Mouse (Mus musculus) embryonic facial prominence, embryonic 14.5 days (tissue): ENCODE measurements around the gene Nrf1. TPM values are rescaled to one million over a fixed set of nuclear protein-coding genes. Genes with fewer than 3 reads are reported as not detected.

Source experiments
- ATAC-seq: fragments of 200-750 bp; cut with Nextera tagmentation; 2 replicates; pipeline ENCODE4 v1.8.0; 2017; ENCODE audit warnings: low read depth, moderate number of reproducible peaks, moderate TSS enrichment
- DNase-seq: peaks from one replicate; pipeline ENCODE4 v3.0.0-alpha.2; 2015; ENCODE audit warnings: low spot score
- H3K27ac ChIP-seq: fragments of 300-500 bp; sonication (generic); replicated peaks from 2 replicates; pipeline ENCODE4 v1.5.1; 2014; ENCODE audit warnings: low read depth, mild to moderate bottlenecking, low read length, moderate library complexity
- H3K27me3 ChIP-seq: fragments of 300-500 bp; sonication (generic); replicated peaks from 2 replicates; pipeline ENCODE4 v1.6.1; 2014; ENCODE audit warnings: low read length; ENCODE audit not compliant: control insufficient read depth, insufficient read depth
- H3K36me3 ChIP-seq: fragments of 300-500 bp; sonication (generic); 2 replicates; pipeline ENCODE4 v1.6.1; 2014; ENCODE audit warnings: low read length, mixed read lengths; ENCODE audit not compliant: control insufficient read depth, insufficient read depth
- H3K4me1 ChIP-seq: fragments of 300-500 bp; sonication (generic); 2 replicates; pipeline ENCODE4 v1.6.1; 2014; ENCODE audit warnings: antibody characterized with exemption, low read length; ENCODE audit not compliant: control insufficient read depth, insufficient read depth
- H3K4me2 ChIP-seq: fragments of 300-500 bp; sonication (generic); 2 replicates; pipeline ENCODE4 v1.6.1; 2014; ENCODE audit warnings: low read depth, mild to moderate bottlenecking, low read length, moderate library complexity, mixed read lengths
- H3K4me3 ChIP-seq: fragments of 300-500 bp; sonication (generic); 2 replicates; pipeline ENCODE4 v1.5.1; 2014; ENCODE audit warnings: low read depth, mild to moderate bottlenecking, low read length
- H3K9ac ChIP-seq: fragments of 300-500 bp; sonication (generic); 2 replicates; pipeline ENCODE4 v1.6.1; 2014; ENCODE audit warnings: low read depth, mild to moderate bottlenecking, low read length, moderate library complexity, mixed read lengths
- H3K9me3 ChIP-seq: fragments of 300-500 bp; sonication (generic); 2 replicates; pipeline ENCODE4 v1.6.1; 2016; ENCODE audit warnings: low read length; ENCODE audit not compliant: control insufficient read depth
- WGBS: fragments of 180-500 bp; shearing (Covaris S2); extraction: QIAGEN DNeasy Blood & Tissue Kit; methylation state at CpG from one replicate; pipeline ENCODE4 v1.1.7; 2014; 5-methylcytosine and 5-hydroxymethylcytosine counted together
- polyA plus RNA-seq: library from polyadenylated mRNA; unstranded; fragments of >200 nt; fragmentation: Nextera tagmentation; extraction: Ambion mirVana; gene quantifications from 2 replicates; pipeline ENCODE4 v1.2.1, GENCODE M21; 2014

Gene Nrf1
- polyA plus RNA-seq, result 43.9 and 52.9 TPM in 2 replicates

DNA sequence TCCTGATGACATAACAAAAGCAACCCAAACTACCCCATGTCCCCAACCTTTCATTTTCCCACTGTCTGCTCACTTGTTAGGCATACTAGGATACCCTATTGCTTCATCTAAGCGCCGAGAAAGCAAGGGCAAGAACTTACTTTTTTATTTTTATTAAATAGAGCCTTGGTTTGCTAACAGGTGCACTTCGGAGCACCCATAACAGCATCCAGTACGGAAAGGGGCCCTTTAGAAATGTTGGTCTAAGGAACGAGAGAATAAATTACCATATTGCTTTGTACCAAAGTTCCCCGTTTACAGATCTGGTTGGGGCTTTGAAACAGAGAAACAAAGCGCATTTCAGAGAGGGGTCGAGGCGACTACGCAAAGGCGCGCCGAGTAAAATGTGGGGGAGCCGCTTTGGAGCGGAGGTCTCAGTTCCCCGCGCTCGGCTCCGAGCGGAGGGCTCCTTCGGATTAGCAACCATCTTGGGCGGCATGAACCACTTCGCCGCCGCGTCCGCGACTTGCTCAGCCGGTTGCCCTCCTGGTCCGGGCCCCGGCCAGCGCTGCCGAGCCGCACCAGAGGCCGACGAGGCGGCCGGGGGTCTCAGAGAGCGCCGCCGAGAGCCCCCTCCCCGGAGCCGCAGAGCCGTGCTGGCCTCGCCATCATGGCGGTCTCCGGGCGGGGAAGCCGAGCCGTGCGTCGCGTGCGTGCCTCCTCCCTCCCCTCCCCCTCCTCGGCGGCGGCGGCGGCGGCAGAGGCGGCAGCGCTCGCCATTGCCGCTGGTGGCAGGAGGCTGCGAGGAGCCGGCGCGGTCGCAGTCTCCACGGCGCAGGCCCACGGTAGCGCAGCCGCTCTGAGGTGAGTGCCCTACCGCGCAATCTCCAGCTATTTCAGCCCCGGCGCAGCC, at the start of gene Nrf1:
Gene Nrf1 (plus strand): TSS at position 718 of the 892 bp plus-strand sequence.
- peak; percentile 95 for DNase-seq
- H3K4me2 ChIP-seq, result peak within 1 kb of the TSS; percentile 59
- H3K4me3 ChIP-seq, result peak within 1 kb of the TSS; percentile 79
- peak within 1 kb of the TSS; percentile 100 for H3K9ac ChIP-seq
- no peaks in the 10 kb centered on the region for H3K9me3 ChIP-seq
- under 1% methylated on average over 39 of the region's 78 CpGs for WGBS
- ATAC-seq, result peak; percentile 97
- H3K4me1 ChIP-seq, result peaks cover 12% of the 10 kb centered on the region
- H3K27me3 ChIP-seq, result no peaks in the 10 kb centered on the region
- H3K27ac ChIP-seq, result peak within 1 kb of the TSS; percentile 100
- peaks cover 4% of the 10 kb centered on the region; the same call in 1 of the 2 replicates for H3K36me3 ChIP-seq

GRCm38 (mm10) chr6:29998140-29998539, 49.6 kb upstream of the Nrf1 start:
- Histone ChIP-seq H3K4me1 (no peaks in the 10 kb centered on the region), H3K4me3 (no peak overlapping the region), H3K27me3 (no peaks in the 10 kb centered on the region), H3K27ac (no peak overlapping the region), H3K9me3 (no peaks in the 10 kb centered on the region), H3K4me2 (no peak overlapping the region), H3K9ac (no peak overlapping the region), H3K36me3 (no peaks in the 10 kb centered on the region)
- DNase-seq (no peak), ATAC-seq (no peak)
- WGBS, result 70% methylated on average over 9 of the region's 9 CpGs

GRCm38 (mm10) chr6:29998771-29999170, 49.0 kb upstream of the Nrf1 start:
- Histone ChIP-seq H3K9me3 (no peaks in the 10 kb centered on the region), H3K27me3 (no peaks in the 10 kb centered on the region), H3K36me3 (no peaks in the 10 kb centered on the region), H3K4me3 (no peak overlapping the region), H3K4me2 (no peak overlapping the region), H3K4me1 (no peaks in the 10 kb centered on the region), H3K9ac (no peak overlapping the region), H3K27ac (no peak overlapping the region)
- no peak for DNase-seq
- no peak for ATAC-seq
- WGBS, result 36% methylated on average over 4 of the region's 4 CpGs

GRCm38 (mm10) chr6:30002628-30003027, 45.2 kb upstream of the Nrf1 start:
- DNase-seq (no peak), ATAC-seq (no peak)
- Histone ChIP-seq H3K9me3 (no peaks in the 10 kb centered on the region), H3K27me3 (no peaks in the 10 kb centered on the region), H3K9ac (no peak overlapping the region), H3K36me3 (no peaks in the 10 kb centered on the region), H3K27ac (no peak overlapping the region), H3K4me3 (no peak overlapping the region), H3K4me1 (no peaks in the 10 kb centered on the region), H3K4me2 (no peak overlapping the region)
- WGBS, result 65% methylated on average over 9 of the region's 9 CpGs

- Histone ChIP-seq H3K36me3 (no peaks in the 10 kb centered on the region), H3K27ac (no peak overlapping the region), H3K4me3 (no peak overlapping the region), H3K9ac (no peak overlapping the region), H3K4me2 (no peak overlapping the region), H3K4me1 (no peaks in the 10 kb centered on the region), H3K9me3 (no peaks in the 10 kb centered on the region), H3K27me3 (no peaks in the 10 kb centered on the region)
- no peak for DNase-seq
- no peak for ATAC-seq
- WGBS, result 88% methylated on average over 1 of the region's 1 CpGs
These were observed 41.9 kb upstream of the Nrf1 start for GRCm38 (mm10) chr6:30005851-30006250.

GRCm38 (mm10) chr6:30009204-30009603, 38.6 kb upstream of the Nrf1 start:
- no peak overlapping the region for H3K9ac ChIP-seq
- ATAC-seq (no peak), DNase-seq (no peak)
- no peak overlapping the region for H3K4me3 ChIP-seq
- H3K9me3 ChIP-seq, result no peaks in the 10 kb centered on the region
- H3K4me2 ChIP-seq, result no peak overlapping the region
- no peaks in the 10 kb centered on the region for H3K36me3 ChIP-seq
- no peaks in the 10 kb centered on the region for H3K27me3 ChIP-seq
- H3K27ac ChIP-seq, result no peak overlapping the region
- WGBS, result 81% methylated on average over 7 of the region's 7 CpGs
- H3K4me1 ChIP-seq, result no peaks in the 10 kb centered on the region

- Histone ChIP-seq H3K4me2 (no peak overlapping the region), H3K36me3 (no peaks in the 10 kb centered on the region), H3K9ac (no peak overlapping the region), H3K4me3 (no peak overlapping the region), H3K27ac (no peak overlapping the region), H3K9me3 (no peaks in the 10 kb centered on the region), H3K27me3 (no peaks in the 10 kb centered on the region), H3K4me1 (no peaks in the 10 kb centered on the region)
- 55% methylated on average over 2 of the region's 2 CpGs for whole genome bisulfite sequencing
- ATAC-seq (no peak), DNase-seq (no peak)
These were observed 34.3 kb upstream of the Nrf1 start for GRCm38 (mm10) chr6:30013520-30013919.

DNA sequence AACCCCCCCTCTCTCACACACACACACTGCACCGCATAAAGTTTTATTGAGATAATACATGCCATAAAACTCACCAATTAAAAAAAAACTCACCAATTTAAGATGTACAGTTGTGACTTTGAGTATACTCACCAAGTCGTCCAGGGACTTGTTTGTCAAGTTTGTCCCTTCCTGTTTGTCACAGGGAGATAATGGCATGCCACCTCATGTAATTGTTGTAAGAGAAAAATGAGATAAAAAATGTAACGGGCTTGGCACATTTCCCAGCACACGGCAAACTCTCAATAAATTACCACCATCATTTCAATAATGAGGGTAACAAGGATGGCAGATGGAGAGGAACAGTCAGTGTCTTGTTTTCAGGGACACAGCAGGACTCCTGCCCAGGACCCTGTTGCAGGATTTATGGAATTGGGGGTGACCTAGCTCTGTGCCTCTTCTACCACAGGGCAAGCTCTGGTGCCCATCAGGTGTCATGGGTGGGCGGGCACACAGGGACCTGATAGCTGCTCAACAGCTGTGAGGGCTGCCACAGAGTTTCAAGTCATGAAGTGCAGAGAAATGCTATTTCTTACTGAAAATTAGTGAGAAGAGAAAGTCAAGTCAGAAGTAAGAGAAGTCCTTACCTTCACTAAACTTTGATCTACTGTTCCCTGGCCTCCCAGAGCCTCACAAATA, 33.5 kb upstream of the Nrf1 start:
- Histone ChIP-seq H3K4me1 (no peaks in the 10 kb centered on the region), H3K27ac (no peak overlapping the region), H3K9me3 (no peaks in the 10 kb centered on the region), H3K9ac (no peak overlapping the region), H3K4me3 (no peak overlapping the region), H3K27me3 (no peaks in the 10 kb centered on the region), H3K4me2 (no peak overlapping the region), H3K36me3 (no peaks in the 10 kb centered on the region)
- no peak for DNase-seq
- 81% methylated on average over 5 of the region's 5 CpGs for WGBS
- ATAC-seq, result no peak
